Mouse (Mus musculus): ENCODE measurements around the gene Car9. TPM values are rescaled to one million over a fixed set of nuclear protein-coding genes. Genes with fewer than 3 reads are reported as not detected.
A peak's percentile ranks its signal among the peaks of the same experiment; 100 is the strongest.

The Car9 gene
- total RNA-seq, 4 experiments from 2014 or later: 0.65 TPM; not detected in 3

GRCm38 (mm10) chr4:43561436-43561996 lies 54.8 kb downstream of the Car9 start:
- DNase-seq (ENCODE audit: low spot score in 2 of 2): no peak

- DNase-seq (ENCODE audit: low spot score in 2 of 2): peak; percentile 95 to 96
Observed at GRCm38 (mm10) chr4:43561997-43562768, 55.4 kb downstream of the Car9 start, which contains the start of the genes Creb3 and Tln1. TSS of gene Creb3 (plus strand) at chr4:43562332. TSS of gene Tln1 (minus strand) at chr4:43562691.

- no peak for DNase-seq (ENCODE audit: low spot score in 2 of 2)
Observed at GRCm38 (mm10) chr4:43562769-43563600, 56.2 kb downstream of the Car9 start.

Other genes starting within 250 kb of the Car9 start
- under 1 TPM; 0.14 to 0.59 (median 0.40) TPM for gene Atp8b5, start 239.8 kb upstream of the Car9 start, total RNA-seq (2022)
- 100 to 1,000 TPM; 117 to 120 (median 117) TPM for gene Rusc2, start 125.0 kb upstream of the Car9 start, total RNA-seq (2022)
- gene Fam166b, start 77.8 kb upstream of the Car9 start, total RNA-seq (2022): 1 to 10 TPM in 2 of 4 experiments, under 1 TPM in 2; 0.31 to 3.7 (median 1.3) TPM
- gene Tesk1, start 65.0 kb upstream of the Car9 start, total RNA-seq (2022): 10 to 100 TPM; 76.6 to 82.7 (median 81.8) TPM
- 1 to 10 TPM in 1 of 4 experiments, under 1 TPM in 2, not detected in 1; 0.49 to 1.2 (median 0.81) TPM for gene Cd72, start 52.3 kb upstream of the Car9 start, total RNA-seq (2022)
- not detected for gene Sit1, start 23.2 kb upstream of the Car9 start, total RNA-seq (2022)
- 10 to 100 TPM; 22.1 to 30.0 (median 27.6) TPM for gene Ccdc107, start 14.1 kb upstream of the Car9 start, total RNA-seq (2022)
- 1 to 10 TPM in 1 of 4 experiments, not detected in 3; 1.0 TPM for gene Arhgef39, start 7.3 kb upstream of the Car9 start, total RNA-seq (2022)
- 1 to 10 TPM; 6.7 to 9.4 (median 9.0) TPM for gene Tpm2, start 16.8 kb downstream of the Car9 start, total RNA-seq (2022)
- 10 to 100 TPM; 63.3 to 89.5 (median 69.0) TPM for gene Creb3, start 55.4 kb downstream of the Car9 start, total RNA-seq (2022)
- gene Tln1, start 55.7 kb downstream of the Car9 start, total RNA-seq (2022): 10 to 100 TPM; 39.3 to 62.9 (median 50.6) TPM
- gene Rgp1, start 71.7 kb downstream of the Car9 start, total RNA-seq (2022): 10 to 100 TPM; 46.2 to 69.0 (median 51.0) TPM
- 10 to 100 TPM; 58.7 to 64.7 (median 60.9) TPM for gene Gba2, start 71.9 kb downstream of the Car9 start, total RNA-seq (2022)
- gene Msmp, start 77.5 kb downstream of the Car9 start, total RNA-seq (2022): not detected
- 10 to 100 TPM; 54.6 to 68.4 (median 59.4) TPM for gene Npr2, start 125.0 kb downstream of the Car9 start, total RNA-seq (2022)
- 1 to 10 TPM; 1.5 to 2.7 (median 2.0) TPM for gene Spag8, start 146.6 kb downstream of the Car9 start, total RNA-seq (2022)
- 10 to 100 TPM; 25.3 to 39.2 (median 37.6) TPM for gene Hint2, start 149.5 kb downstream of the Car9 start, total RNA-seq (2022)
- gene Tmem8b, start 162.0 kb downstream of the Car9 start, total RNA-seq (2022): 10 to 100 TPM; 66.0 to 71.0 (median 68.4) TPM
- gene Fam221b, start 162.2 kb downstream of the Car9 start, total RNA-seq (2022): 1 to 10 TPM in 3 of 4 experiments, under 1 TPM in 1; 0.84 to 1.5 (median 1.1) TPM
- not detected for gene Olfr70, start 193.8 kb downstream of the Car9 start, total RNA-seq (2022)
- gene Olfr71, start 203.3 kb downstream of the Car9 start, total RNA-seq (2022): not detected
- gene Hrct1, start 220.2 kb downstream of the Car9 start, total RNA-seq (2022): 1 to 10 TPM in 2 of 4 experiments, under 1 TPM in 2; 0.53 to 1.3 (median 0.93) TPM
- gene Spaar, start 223.1 kb downstream of the Car9 start, total RNA-seq (2022): 1 to 10 TPM in 2 of 4 experiments, under 1 TPM in 2; 0.50 to 1.2 (median 0.94) TPM